Mouse (Mus musculus): ENCODE results near the gene Irak2.

GRCm38 (mm10) chr6:113597945-113598344, 40.3 kb upstream of the Irak2 start:
- TF ChIP-seq FLI1 (IDR thresholded peaks at IDR 0.05; ENCODE audit: low read length) (no peak), GATA1 (IDR thresholded peaks at IDR 0.05; ENCODE audit: borderline replicate concordance, low read length) (no peak)

Data from megakaryocyte, embryonic 14.5 days (primary cell).